In the genomic region with DNA sequence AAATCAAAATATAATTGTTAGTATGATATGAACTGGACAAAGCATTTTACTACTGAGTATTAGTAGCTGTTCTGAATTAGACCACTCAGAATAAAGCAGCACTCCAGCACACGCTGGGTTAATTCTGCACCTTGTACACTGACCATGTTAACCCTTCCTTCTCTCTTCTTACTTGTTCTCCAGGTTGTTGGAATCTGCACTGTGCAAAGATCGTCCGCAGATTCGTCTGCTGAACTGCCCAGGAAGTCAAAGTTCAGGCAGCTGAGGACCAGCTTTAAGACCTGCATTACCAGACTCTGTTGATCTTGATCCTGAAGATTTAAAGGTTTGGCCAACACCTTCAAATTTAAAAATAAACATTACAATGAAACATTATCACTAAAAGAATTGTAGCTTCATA, we compare ENCODE assay signal across 20 mouse cellular contexts. TPM values are rescaled to one million over a fixed set of nuclear protein-coding genes. Genes with fewer than 3 reads are reported as not detected.
"Had no signal": no experiment of that assay in that cellular context is flagged by ENCODE, and none has a peak within 500 bp of the region (broad histone marks: within the 10 kb centered on the region; RNA-seq: fewer than 3 reads in every experiment).

No protein-coding gene starts in this region.

- H3K9me3 ChIP-seq: hindbrain, embryonic 15.5 days; intestine, embryonic 15.5 days; limb, embryonic 12.5 days; limb, embryonic 15.5 days; midbrain, embryonic 12.5 days; midbrain, embryonic 15.5 days; neural tube, embryonic 12.5 days; neural tube, embryonic 15.5 days had no signal

- H3K4me2 ChIP-seq: hindbrain, embryonic 15.5 days; intestine, embryonic 15.5 days; limb, embryonic 12.5 days; limb, embryonic 15.5 days; liver, embryonic 11.5 days; lung, embryonic 14.5 days; midbrain, embryonic 12.5 days; midbrain, embryonic 15.5 days; neural tube, embryonic 12.5 days; neural tube, embryonic 15.5 days had no signal

- ATAC-seq: intestine, embryonic 15.5 days; liver, postnatal 0 days; lung, postnatal 0 days; midbrain, embryonic 15.5 days had no signal

- H3K36me3 ChIP-seq: intestine, embryonic 15.5 days; limb, embryonic 15.5 days; midbrain, embryonic 15.5 days had no signal

- H3K27ac ChIP-seq: hindbrain, embryonic 15.5 days; intestine, embryonic 15.5 days; kidney, postnatal 0 days; limb, embryonic 12.5 days; limb, embryonic 15.5 days; liver, embryonic 14.5 days; macrophage; midbrain, embryonic 12.5 days; midbrain, embryonic 15.5 days; neural tube, embryonic 12.5 days; neural tube, embryonic 15.5 days had no signal

- H3K27me3 ChIP-seq: hindbrain, embryonic 15.5 days; intestine, embryonic 15.5 days; limb, embryonic 12.5 days; limb, embryonic 15.5 days; midbrain, embryonic 12.5 days; midbrain, embryonic 15.5 days; neural tube, embryonic 12.5 days; neural tube, embryonic 15.5 days had no signal

- H3K4me1 ChIP-seq: hindbrain, embryonic 15.5 days; intestine, embryonic 15.5 days; limb, embryonic 12.5 days; limb, embryonic 15.5 days; midbrain, embryonic 12.5 days; midbrain, embryonic 15.5 days; neural tube, embryonic 12.5 days; neural tube, embryonic 15.5 days had no signal

- H3K9ac ChIP-seq: hindbrain, embryonic 15.5 days; intestine, embryonic 15.5 days; limb, embryonic 12.5 days; limb, embryonic 15.5 days; liver, embryonic 14.5 days; liver, postnatal 0 days; lung, embryonic 14.5 days; midbrain, embryonic 12.5 days; midbrain, embryonic 15.5 days; neural tube, embryonic 12.5 days; neural tube, embryonic 15.5 days had no signal

- H3K4me3 ChIP-seq: hindbrain, embryonic 15.5 days; intestine, embryonic 15.5 days; limb, embryonic 12.5 days; limb, embryonic 15.5 days; midbrain, embryonic 12.5 days; midbrain, embryonic 15.5 days; neural tube, embryonic 12.5 days; neural tube, embryonic 15.5 days had no signal

- DNase-seq: left cerebral cortex, postnatal 4 days; liver, postnatal 0 days; lung, embryonic 14.5 days; right cerebral cortex, adult 18-20 months; right cerebral cortex, postnatal 25 days; thymus, adult 18-20 months; thymus, postnatal 36 days had no signal

RNA-seq across cellular contexts. Expression of a gene that starts 27.8 kb away (rescaled TPM):
- polyA plus RNA-seq: macrophage had no signal
